Mouse (Mus musculus) heart, embryonic 12.5 days (tissue): ENCODE data around the gene Prss38. TPM values are rescaled to one million over a fixed set of nuclear protein-coding genes. Genes with fewer than 3 reads are reported as not detected.

Experiments
- ATAC-seq: fragments of 200-750 bp; cut with Nextera tagmentation; 2 replicates; pipeline ENCODE4 v1.8.0; 2017; ENCODE audit warnings: moderate TSS enrichment, moderate library complexity; ENCODE audit not compliant: insufficient number of reproducible peaks, low FRiP score
- H3K27ac ChIP-seq: fragments of 300-500 bp; sonication (generic); 2 replicates; pipeline ENCODE4 v1.5.1; 2016; ENCODE audit warnings: mild to moderate bottlenecking, moderate library complexity; ENCODE audit not compliant: poor library complexity, severe bottlenecking
- H3K27me3 ChIP-seq: fragments of 300-500 bp; sonication (generic); replicated peaks from 2 replicates; pipeline ENCODE4 v1.6.1; 2016; ENCODE audit warnings: mild to moderate bottlenecking, moderate library complexity
- H3K36me3 ChIP-seq: fragments of 300-500 bp; sonication (generic); 2 replicates; pipeline ENCODE4 v1.6.1; 2016; ENCODE audit warnings: mild to moderate bottlenecking, moderate library complexity
- H3K4me1 ChIP-seq: fragments of 300-500 bp; sonication (generic); replicated peaks from 2 replicates; pipeline ENCODE4 v1.6.1; 2016; ENCODE audit warnings: mild to moderate bottlenecking
- H3K4me2 ChIP-seq: fragments of 300-500 bp; sonication (generic); 2 replicates; pipeline ENCODE4 v1.6.1; 2016; ENCODE audit warnings: mild to moderate bottlenecking, moderate library complexity
- H3K4me3 ChIP-seq: fragments of 300-500 bp; sonication (generic); 2 replicates; pipeline ENCODE4 v1.5.1; 2016; ENCODE audit warnings: mild to moderate bottlenecking
- H3K9ac ChIP-seq: fragments of 300-500 bp; sonication (generic); 2 replicates; pipeline ENCODE4 v1.6.1; 2016; ENCODE audit warnings: mild to moderate bottlenecking, moderate library complexity
- H3K9me3 ChIP-seq: fragments of 300-500 bp; sonication (generic); replicated peaks from 2 replicates; pipeline ENCODE4 v1.6.1; 2016; ENCODE audit warnings: mild to moderate bottlenecking, moderate library complexity
- WGBS: fragments of 180-500 bp; shearing (Covaris S2); methylation state at CpG from one replicate; pipeline ENCODE4 v1.1.7; 2016; 5-methylcytosine and 5-hydroxymethylcytosine counted together
- polyA plus RNA-seq: library from polyadenylated mRNA; unstranded; fragments of >200 nt; fragmentation: Nextera tagmentation; extraction: Ambion mirVana; gene quantifications from 2 replicates; pipeline ENCODE4 v1.2.1, GENCODE M21; 2016

The Prss38 gene
- polyA plus RNA-seq, 1 experiment from 2014 or later = not detected

- H3K9ac ChIP-seq = peak overlapping the region; percentile 16; the same call in 1 of the 2 replicates
- H3K4me3 ChIP-seq = peak overlapping the region; percentile 4
- H3K36me3 ChIP-seq = peaks cover 8% of the 10 kb centered on the region
- peak overlapping the region; percentile 52 for H3K4me2 ChIP-seq
- WGBS = 16% methylated on average over 22 of the region's 22 CpGs
- H3K27me3 ChIP-seq = no peaks in the 10 kb centered on the region
- ATAC-seq = peak; percentile 70
- H3K27ac ChIP-seq = peak overlapping the region; percentile 28; the same call in 1 of the 2 replicates
- peaks cover 34% of the 10 kb centered on the region for H3K4me1 ChIP-seq
- H3K9me3 ChIP-seq = no peaks in the 10 kb centered on the region
Observed at GRCm38 (mm10) chr11:59397536-59398371, 22.3 kb upstream of the Prss38 start.

- no peak overlapping the region for H3K27ac ChIP-seq
- no peak for ATAC-seq
- no peak overlapping the region for H3K9ac ChIP-seq
- no peaks in the 10 kb centered on the region for H3K9me3 ChIP-seq
- H3K4me3 ChIP-seq = no peak overlapping the region
- H3K36me3 ChIP-seq = no peaks in the 10 kb centered on the region
- WGBS = 81% methylated on average over 5 of the region's 5 CpGs
- H3K4me1 ChIP-seq = peaks cover 32% of the 10 kb centered on the region
- H3K4me2 ChIP-seq = no peak overlapping the region
- no peaks in the 10 kb centered on the region for H3K27me3 ChIP-seq
Observed at GRCm38 (mm10) chr11:59394451-59394850, 19.0 kb upstream of the Prss38 start.

GRCm38 (mm10) chr11:59393591-59393990 lies 18.1 kb upstream of the Prss38 start:
- no peak for ATAC-seq
- H3K4me3 ChIP-seq = no peak overlapping the region
- WGBS = 53% methylated on average over 9 of the region's 9 CpGs
- peaks cover 33% of the 10 kb centered on the region for H3K4me1 ChIP-seq
- H3K36me3 ChIP-seq = no peaks in the 10 kb centered on the region
- peak overlapping the region; percentile 12; the same call in 1 of the 2 replicates for H3K4me2 ChIP-seq
- H3K27me3 ChIP-seq = no peaks in the 10 kb centered on the region
- no peak overlapping the region for H3K9ac ChIP-seq
- no peak overlapping the region for H3K27ac ChIP-seq
- no peaks in the 10 kb centered on the region for H3K9me3 ChIP-seq

- H3K36me3 ChIP-seq = no peaks in the 10 kb centered on the region
- H3K9ac ChIP-seq = no peak overlapping the region
- no peaks in the 10 kb centered on the region for H3K27me3 ChIP-seq
- 73% methylated on average over 6 of the region's 6 CpGs for WGBS
- no peaks in the 10 kb centered on the region for H3K9me3 ChIP-seq
- H3K27ac ChIP-seq = no peak overlapping the region
- H3K4me2 ChIP-seq = no peak overlapping the region
- H3K4me1 ChIP-seq = peaks cover 20% of the 10 kb centered on the region
- no peak overlapping the region for H3K4me3 ChIP-seq
- no peak for ATAC-seq
Observed at GRCm38 (mm10) chr11:59392300-59392699, 16.8 kb upstream of the Prss38 start.

GRCm38 (mm10) chr11:59390470-59390869 lies 15.0 kb upstream of the Prss38 start:
- ATAC-seq = no peak
- Histone ChIP-seq H3K9ac (no peak overlapping the region), H3K9me3 (no peaks in the 10 kb centered on the region), H3K27ac (no peak overlapping the region), H3K4me3 (no peak overlapping the region), H3K36me3 (no peaks in the 10 kb centered on the region), H3K4me2 (no peak overlapping the region), H3K27me3 (no peaks in the 10 kb centered on the region), H3K4me1 (peaks cover 15% of the 10 kb centered on the region)
- WGBS = 59% methylated on average over 9 of the region's 9 CpGs

- WGBS = 66% methylated on average over 4 of the region's 4 CpGs
- Histone ChIP-seq H3K4me1 (peaks cover 23% of the 10 kb centered on the region), H3K27me3 (no peaks in the 10 kb centered on the region), H3K9ac (no peak overlapping the region), H3K4me3 (no peak overlapping the region), H3K36me3 (no peaks in the 10 kb centered on the region), H3K4me2 (no peak overlapping the region), H3K27ac (no peak overlapping the region), H3K9me3 (no peaks in the 10 kb centered on the region)
- no peak for ATAC-seq
Observed at GRCm38 (mm10) chr11:59389617-59390016, 14.2 kb upstream of the Prss38 start.

- no peaks in the 10 kb centered on the region for H3K27me3 ChIP-seq
- no peak overlapping the region for H3K9ac ChIP-seq
- no peaks in the 10 kb centered on the region for H3K36me3 ChIP-seq
- WGBS = 81% methylated on average over 4 of the region's 4 CpGs
- no peak overlapping the region for H3K4me2 ChIP-seq
- no peak overlapping the region for H3K4me3 ChIP-seq
- ATAC-seq = no peak
- H3K9me3 ChIP-seq = no peaks in the 10 kb centered on the region
- H3K27ac ChIP-seq = no peak overlapping the region
- H3K4me1 ChIP-seq = peaks cover 29% of the 10 kb centered on the region
Observed at GRCm38 (mm10) chr11:59388806-59389205, 13.3 kb upstream of the Prss38 start.

- peaks cover 29% of the 10 kb centered on the region for H3K4me1 ChIP-seq
Observed at GRCm38 (mm10) chr11:59387471-59387870, 12.0 kb upstream of the Prss38 start.

GRCm38 (mm10) chr11:59385123-59385522 lies 9.7 kb upstream of the Prss38 start:
- Histone ChIP-seq H3K27ac (peak overlapping the region; percentile 63), H3K9me3 (no peaks in the 10 kb centered on the region), H3K4me3 (no peak overlapping the region), H3K27me3 (no peaks in the 10 kb centered on the region), H3K4me2 (peak overlapping the region; percentile 32), H3K36me3 (no peaks in the 10 kb centered on the region), H3K9ac (no peak overlapping the region), H3K4me1 (peaks cover 29% of the 10 kb centered on the region)
- WGBS = 11% methylated on average over 8 of the region's 8 CpGs
- peak; percentile 58; the same call in 1 of the 2 replicates for ATAC-seq

More at GRCm38 (mm10) chr11:59387471-59387870, 12.0 kb upstream of the Prss38 start:
- Histone ChIP-seq H3K27me3 (no peaks in the 10 kb centered on the region), H3K9ac (no peak overlapping the region), H3K4me3 (no peak overlapping the region), H3K27ac (no peak overlapping the region), H3K36me3 (no peaks in the 10 kb centered on the region), H3K4me2 (no peak overlapping the region), H3K9me3 (no peaks in the 10 kb centered on the region)
- WGBS = 57% methylated on average over 4 of the region's 4 CpGs
- ATAC-seq = no peak

- Histone ChIP-seq H3K27ac (peak overlapping the region; percentile 63), H3K9ac (no peak overlapping the region), H3K27me3 (no peaks in the 10 kb centered on the region), H3K36me3 (no peaks in the 10 kb centered on the region), H3K9me3 (no peaks in the 10 kb centered on the region; the same call in 1 of the 2 replicates), H3K4me2 (peak overlapping the region; percentile 32), H3K4me3 (no peak overlapping the region), H3K4me1 (peaks cover 27% of the 10 kb centered on the region)
- WGBS = 16% methylated on average over 7 of the region's 7 CpGs
- ATAC-seq = 0 out of 2 replicates have a peak, but pooled peaks have one; percentile 55
Observed at GRCm38 (mm10) chr11:59384441-59384959, 9.0 kb upstream of the Prss38 start.

GRCm38 (mm10) chr11:59379547-59379946 lies 4.1 kb upstream of the Prss38 start:
- H3K9me3 ChIP-seq = no peaks in the 10 kb centered on the region; the same call in 1 of the 2 replicates
- H3K4me1 ChIP-seq = peaks cover 9% of the 10 kb centered on the region
- H3K27ac ChIP-seq = no peak overlapping the region
- H3K9ac ChIP-seq = no peak overlapping the region
- no peak overlapping the region for H3K4me3 ChIP-seq
- no peaks in the 10 kb centered on the region for H3K36me3 ChIP-seq
- no peaks in the 10 kb centered on the region for H3K27me3 ChIP-seq
- ATAC-seq = no peak
- no peak overlapping the region for H3K4me2 ChIP-seq
